Mouse (Mus musculus) layer of hippocampus, adult 8-10 months (tissue): ENCODE results near the gene Olfr522. TPM values are rescaled to one million over a fixed set of nuclear protein-coding genes. Genes with fewer than 3 reads are reported as not detected.

Experiments used
- DNase-seq, 2 experiments: peaks; one replicate each; pipeline ENCODE4 v3.0.0; 2022; ENCODE audit warnings: low spot score in 2 of 2
- total RNA-seq, 4 experiments: library from RNA; stranded (reverse); gene quantifications; 2 replicates each; pipeline ENCODE4 v1.2.4; 2022

The Olfr522 gene
- total RNA-seq, 4 experiments from 2014 or later = not detected

GRCm38 (mm10) chr7:140116329-140117054, 48.1 kb downstream of the Olfr522 start, which contains the start of gene Echs1:
Gene Echs1, minus strand, starts transcription at chr7:140116476.
- peak; percentile 84 to 85 for DNase-seq

GRCm38 (mm10) chr7:140115583-140116328, 48.8 kb downstream of the Olfr522 start, which contains the start of gene Paox:
Gene Paox, plus strand, starts transcription at chr7:140115799.
- peak; percentile 51 to 53 for DNase-seq

- DNase-seq = no peak
Measured at GRCm38 (mm10) chr7:140111943-140112342, 52.6 kb downstream of the Olfr522 start.

Other genes starting within 250 kb of the Olfr522 start
- gene Utf1, start 221.0 kb downstream of the Olfr522 start, total RNA-seq = not detected
- 1 to 10 TPM; 1.2 to 1.9 (median 1.6) TPM for gene 6430531B16Rik, start 186.0 kb downstream of the Olfr522 start, total RNA-seq
- gene Adam8, start 172.2 kb downstream of the Olfr522 start, total RNA-seq = 1 to 10 TPM; 3.0 to 7.2 (median 4.5) TPM
- 10 to 100 TPM; 21.2 to 27.8 (median 27.0) TPM for gene Zfp511, start 128.4 kb downstream of the Olfr522 start, total RNA-seq
- 10 to 100 TPM; 36.0 to 39.0 (median 36.7) TPM for gene Tubgcp2, start 128.1 kb downstream of the Olfr522 start, total RNA-seq
- gene Msx3, start 115.7 kb downstream of the Olfr522 start, total RNA-seq = not detected
- 100 to 1,000 TPM; 217 to 237 (median 229) TPM for gene Caly, start 82.2 kb downstream of the Olfr522 start, total RNA-seq
- gene Prap1, start 71.4 kb downstream of the Olfr522 start, total RNA-seq = under 1 TPM in 1 of 4 experiments, not detected in 3; 0.56 TPM
- gene Fuom, start 62.3 kb downstream of the Olfr522 start, total RNA-seq = 10 to 100 TPM; 42.7 to 49.1 (median 47.7) TPM
- 1 to 10 TPM; 6.1 to 6.5 (median 6.4) TPM for gene Paox, start 49.0 kb downstream of the Olfr522 start, total RNA-seq
- gene Echs1, start 48.3 kb downstream of the Olfr522 start, total RNA-seq = 10 to 100 TPM; 61.4 to 68.6 (median 65.7) TPM
- 10 to 100 TPM; 27.2 to 34.8 (median 31.6) TPM for gene Mtg1, start 27.2 kb downstream of the Olfr522 start, total RNA-seq
- 100 to 1,000 TPM; 149 to 157 (median 151) TPM for gene Sprn, start 9.9 kb downstream of the Olfr522 start, total RNA-seq
- gene Olfr523, start 8.5 kb upstream of the Olfr522 start, total RNA-seq = under 1 TPM in 1 of 4 experiments, not detected in 3; 0.39 TPM
- gene Olfr524, start 41.2 kb upstream of the Olfr522 start, total RNA-seq = not detected
- under 1 TPM; 0.70 to 0.96 (median 0.74) TPM for gene Cd163l1, start 53.5 kb upstream of the Olfr522 start, total RNA-seq
- gene 5830411N06Rik, start 82.5 kb upstream of the Olfr522 start, total RNA-seq = under 1 TPM in 3 of 4 experiments, not detected in 1; 0.16 to 0.22 (median 0.19) TPM
- not detected for gene Olfr525, start 156.1 kb upstream of the Olfr522 start, total RNA-seq
- not detected for gene Olfr527, start 169.3 kb upstream of the Olfr522 start, total RNA-seq
- not detected for gene Olfr60, start 196.9 kb upstream of the Olfr522 start, total RNA-seq
- gene Olfr530, start 211.6 kb upstream of the Olfr522 start, total RNA-seq = not detected
- gene Olfr531, start 238.2 kb upstream of the Olfr522 start, total RNA-seq = not detected